Mouse (Mus musculus): ENCODE data around the gene Ppp1r1a.

DNA sequence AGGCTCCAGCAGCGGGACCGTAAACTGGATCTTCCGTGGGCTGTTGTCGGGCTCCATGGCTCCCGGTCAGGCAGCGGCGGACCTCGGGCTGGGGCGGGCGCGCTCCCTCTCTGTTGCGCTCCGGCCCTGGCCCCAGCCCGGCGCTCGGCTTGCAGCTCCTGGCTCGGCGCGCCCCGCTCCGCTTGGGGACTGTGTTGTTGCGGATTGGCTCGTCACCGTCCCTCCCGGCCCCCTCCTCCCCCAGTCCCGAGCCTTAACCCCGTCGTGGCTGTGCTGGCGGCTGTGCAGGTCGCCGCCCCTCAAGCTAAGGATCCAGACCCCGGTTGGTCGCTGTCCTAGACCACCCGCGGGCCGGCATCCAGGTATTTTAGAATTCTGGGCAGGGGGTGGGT is at the start of gene Ppp1r1a:
- no peak for TF ChIP-seq POLR2A (IDR thresholded peaks at IDR 0.05; ENCODE audit: borderline replicate concordance, extremely low read depth, low read depth, low read length)
- TF ChIP-seq CTCF (IDR thresholded peaks at IDR 0.05; ENCODE audit: insufficient read depth, low read length), result no peak
